Mouse (Mus musculus) cerebellum, adult 2 months (tissue): ENCODE data around the gene Capn15. TPM values are rescaled to one million over a fixed set of nuclear protein-coding genes. Genes with fewer than 3 reads are reported as not detected.
A peak's percentile ranks its signal among the peaks of the same experiment; 100 is the strongest.

Experiments used
- DNase-seq, 2 experiments: peaks; one replicate each; pipeline ENCODE4 v3.0.0; 2021
- H3K27ac ChIP-seq: fragments of 200-500 bp; 2 replicates; pipeline ENCODE4 v1.5.1; 2012; ENCODE audit warnings: low read length, control low read depth, inconsistent platforms; ENCODE audit not compliant: insufficient read depth
- H3K27me3 ChIP-seq: fragments of 200-500 bp; 2 replicates; pipeline ENCODE4 v1.6.1; 2012; ENCODE audit warnings: inconsistent platforms, mild to moderate bottlenecking, low read length, moderate library complexity; ENCODE audit not compliant: control insufficient read depth, insufficient read depth
- H3K4me1 ChIP-seq: fragments of 200-500 bp; 2 replicates; pipeline ENCODE4 v1.6.1; 2011; ENCODE audit warnings: low read length; ENCODE audit not compliant: control insufficient read depth, insufficient read depth
- H3K4me3 ChIP-seq: fragments of 200-500 bp; replicated peaks from 2 replicates; pipeline ENCODE3; 2011; ENCODE audit warnings: mild to moderate bottlenecking, low read depth, low read length, control low read depth; ENCODE audit not compliant: insufficient read depth
- CTCF ChIP-seq: fragments of 200-500 bp; IDR thresholded peaks from 2 replicates; pipeline ENCODE4 v1.5.1; 2011; ENCODE audit warnings: low read depth, mild to moderate bottlenecking, control low read depth, low read length, moderate library complexity, borderline replicate concordance; ENCODE audit not compliant: insufficient read depth
- POLR2A ChIP-seq: fragments of 200-500 bp; IDR thresholded peaks from 2 replicates; pipeline ENCODE4 v1.6.1; 2011; ENCODE audit warnings: low read length, control low read depth, borderline replicate concordance; ENCODE audit not compliant: insufficient read depth
- WGBS: fragments of 180-500 bp; shearing (Covaris S2); methylation state at CpG from one replicate; pipeline ENCODE4 v1.1.7; 2018; 5-methylcytosine and 5-hydroxymethylcytosine counted together
- polyA plus RNA-seq: library from polyadenylated mRNA; depleted of rRNA; stranded (reverse); fragments of >200 nt; gene quantifications from 2 replicates; pipeline ENCODE4 v1.2.3, GENCODE M21; 2012

Gene Capn15
- polyA plus RNA-seq, 1 experiment = 88.7 TPM

- no peak for TF ChIP-seq CTCF
- no peak for TF ChIP-seq POLR2A
- DNase-seq = no peak
- Histone ChIP-seq H3K4me3 (no peak overlapping the region), H3K27ac (peak overlapping the region; percentile 40), H3K4me1 (peaks cover 54% of the 10 kb centered on the region), H3K27me3 (no peaks in the 10 kb centered on the region)
- 58% methylated on average over 1 of the region's 1 CpGs for WGBS
Observed at GRCm38 (mm10) chr17:25968176-25968575, 17.4 kb downstream of the Capn15 start.

GRCm38 (mm10) chr17:25967652-25968051 is 17.9 kb downstream of the Capn15 start:
- DNase-seq = peak in 1 of 2 experiments; percentile 77
- TF ChIP-seq CTCF (no peak), POLR2A (no peak)
- H3K4me1 ChIP-seq = peaks cover 59% of the 10 kb centered on the region
- no peak overlapping the region for H3K4me3 ChIP-seq
- 13% methylated on average over 3 of the region's 3 CpGs for WGBS
- H3K27ac ChIP-seq = peak overlapping the region; percentile 72
- H3K27me3 ChIP-seq = no peaks in the 10 kb centered on the region

DNA sequence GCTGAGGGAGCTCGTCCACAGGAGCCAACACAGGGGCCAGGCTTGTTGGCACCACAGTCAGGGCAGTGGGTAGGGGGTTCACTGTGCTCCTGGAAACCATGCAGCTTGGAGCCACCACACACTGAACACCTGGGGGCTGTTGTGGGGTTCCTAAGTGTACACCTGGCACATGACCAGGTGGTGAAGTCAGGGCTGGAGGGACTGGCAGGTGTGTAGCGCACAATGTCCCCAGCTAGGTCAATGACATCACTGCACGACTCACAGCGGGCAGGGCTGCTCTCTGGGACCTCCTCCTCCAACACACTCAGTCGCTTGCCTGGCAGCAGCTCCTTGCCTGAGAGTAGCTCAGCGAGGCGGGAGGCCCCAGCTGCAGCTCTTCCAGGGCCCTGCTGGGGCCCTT is 21.3 kb downstream of the Capn15 start:
- Histone ChIP-seq H3K27ac (peak overlapping the region; percentile 10), H3K27me3 (no peaks in the 10 kb centered on the region), H3K4me1 (peaks cover 62% of the 10 kb centered on the region), H3K4me3 (no peak overlapping the region)
- WGBS = 12% methylated on average over 7 of the region's 7 CpGs
- TF ChIP-seq CTCF = no peak
- TF ChIP-seq POLR2A = 0 out of 2 replicates have a peak, but pooled peaks have one; percentile 14
- DNase-seq = peak; percentile 61 to 71

DNA sequence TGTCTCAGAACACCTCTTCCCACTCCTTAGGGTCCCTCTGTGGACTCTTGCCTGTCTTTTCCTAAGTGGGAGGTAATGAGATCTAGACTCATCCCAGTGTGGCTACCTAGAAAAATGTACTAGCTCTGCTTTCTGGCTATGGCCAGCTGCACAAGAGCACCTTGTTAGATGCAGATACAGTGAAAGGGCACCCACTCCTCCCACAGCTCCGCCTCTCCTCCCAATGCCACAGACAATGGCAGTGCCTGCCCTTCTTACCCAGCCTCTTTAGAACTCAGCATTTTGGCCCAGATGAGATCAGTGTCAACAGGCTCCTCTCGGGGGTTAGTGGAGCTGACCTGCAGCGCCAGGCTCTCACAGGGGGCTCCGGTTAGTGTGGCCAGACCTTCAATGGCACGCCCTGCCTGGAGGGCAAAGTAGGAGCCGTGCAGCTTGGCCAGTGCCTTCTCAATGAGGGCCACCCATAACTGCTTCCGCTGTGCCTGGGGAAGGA is 23.1 kb downstream of the Capn15 start:
- Histone ChIP-seq H3K4me1 (peaks cover 70% of the 10 kb centered on the region), H3K4me3 (no peak overlapping the region), H3K27ac (no peak overlapping the region), H3K27me3 (no peaks in the 10 kb centered on the region)
- TF ChIP-seq CTCF (no peak), POLR2A (no peak)
- 91% methylated on average over 7 of the region's 7 CpGs for WGBS
- no peak for DNase-seq

DNA sequence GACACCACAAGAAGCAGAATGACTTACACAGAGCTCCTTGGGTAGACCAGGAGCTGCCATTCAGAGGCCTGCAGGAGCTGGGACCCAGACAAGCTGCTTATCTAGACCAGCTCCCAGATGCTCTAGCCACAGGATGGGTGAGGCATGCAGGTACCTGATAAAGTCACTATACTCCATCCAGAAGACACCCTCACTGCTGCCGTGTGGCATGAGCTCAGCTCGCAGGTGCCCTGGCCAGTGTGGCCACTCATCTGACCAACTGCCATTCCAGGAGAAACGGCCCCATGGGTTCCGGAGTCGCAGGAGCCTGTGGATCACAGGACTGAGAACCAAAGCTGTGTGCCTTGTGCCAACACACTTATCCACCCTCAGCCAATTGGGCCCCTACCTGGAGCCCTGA is 24.0 kb downstream of the Capn15 start:
- TF ChIP-seq CTCF (no peak), POLR2A (no peak)
- Histone ChIP-seq H3K27ac (no peak overlapping the region), H3K4me3 (no peak overlapping the region), H3K4me1 (peaks cover 71% of the 10 kb centered on the region), H3K27me3 (no peaks in the 10 kb centered on the region)
- 91% methylated on average over 5 of the region's 5 CpGs for WGBS
- DNase-seq = no peak

DNA sequence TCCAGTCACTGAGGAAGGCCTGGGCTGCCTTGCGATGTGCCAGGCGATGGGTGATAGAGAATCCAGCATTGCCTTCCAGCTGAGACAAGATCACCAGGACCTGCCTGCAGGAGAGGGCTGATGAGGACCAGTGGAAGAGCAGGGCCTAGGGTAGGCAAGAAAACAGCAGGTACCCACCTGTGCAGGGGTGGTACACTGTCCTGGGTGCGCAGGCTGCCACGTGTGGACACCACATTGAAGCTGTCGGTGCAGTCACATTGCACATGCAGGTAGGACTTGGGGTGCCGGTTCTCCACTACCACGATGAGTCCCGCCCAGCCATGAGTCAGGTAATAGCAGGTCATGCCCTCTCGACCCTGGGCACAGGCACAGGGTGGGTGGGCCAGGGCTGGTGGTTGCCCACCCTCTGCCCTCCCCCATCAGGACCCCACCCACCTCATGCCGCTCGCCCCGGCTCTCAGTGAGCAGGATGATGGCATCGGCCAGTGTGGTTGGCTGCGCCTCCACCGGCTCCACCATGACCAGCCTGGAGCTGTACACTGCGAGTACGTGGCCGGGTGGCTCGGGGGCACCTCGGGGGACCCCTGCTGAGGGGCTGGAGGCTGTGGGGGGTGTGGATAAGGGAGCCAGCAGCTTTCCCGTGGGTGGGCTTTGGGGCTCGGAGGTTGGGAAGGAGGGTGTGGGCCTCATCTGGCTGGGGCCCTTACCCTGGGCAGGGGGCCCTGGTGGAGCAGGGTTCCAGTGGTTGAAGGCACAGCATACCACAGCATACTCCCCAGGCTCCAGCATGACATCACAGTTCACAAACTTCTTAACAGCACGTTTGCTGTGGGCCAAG is 25.7 kb downstream of the Capn15 start:
- Histone ChIP-seq H3K27me3 (no peaks in the 10 kb centered on the region), H3K4me3 (no peak overlapping the region), H3K4me1 (peaks cover 76% of the 10 kb centered on the region), H3K27ac (no peak overlapping the region)
- WGBS = 74% methylated on average over 23 of the region's 23 CpGs
- no peak for DNase-seq
- TF ChIP-seq CTCF (no peak), POLR2A (no peak)

DNA sequence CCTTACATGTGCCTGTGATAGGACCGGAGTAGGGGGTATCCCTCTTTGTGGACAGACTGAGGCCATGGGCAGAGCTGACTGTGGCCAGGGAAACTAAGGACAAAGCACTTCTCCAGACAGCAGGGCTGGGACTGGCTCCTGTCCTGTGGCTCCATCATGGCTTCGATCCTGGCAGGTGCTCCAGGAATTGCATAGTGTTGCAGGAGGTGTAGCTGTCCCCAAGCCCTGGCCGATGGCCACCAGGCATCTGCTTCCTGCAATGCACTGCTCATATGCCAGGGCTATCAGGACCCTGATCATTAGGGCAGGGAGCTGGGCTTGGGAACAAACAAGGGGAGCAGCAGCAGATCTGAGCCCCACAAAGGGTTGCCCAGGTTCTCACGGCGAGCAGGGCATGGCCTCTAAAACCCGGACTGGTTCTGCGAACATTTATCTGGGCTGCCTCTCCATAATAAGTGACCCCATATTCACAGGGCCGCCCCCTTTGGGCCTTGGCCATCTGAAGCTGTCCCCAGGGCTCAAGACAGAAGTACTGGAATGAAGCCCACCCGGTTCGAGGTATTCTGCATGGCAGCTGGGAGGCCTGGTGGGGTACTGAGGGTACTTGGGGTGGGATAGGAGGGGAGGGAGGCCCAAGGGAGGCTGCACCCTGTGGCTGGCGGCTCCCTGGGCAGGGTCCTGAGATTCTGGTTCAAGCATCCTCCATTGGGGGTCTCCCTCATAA is 26.7 kb downstream of the Capn15 start:
- Histone ChIP-seq H3K4me3 (no peak overlapping the region), H3K27ac (peak overlapping the region; percentile 40; the same call in 1 of the 2 replicates), H3K4me1 (peaks cover 72% of the 10 kb centered on the region), H3K27me3 (no peaks in the 10 kb centered on the region)
- TF ChIP-seq POLR2A (no peak), CTCF (no peak)
- DNase-seq = peak; percentile 65
- WGBS = 34% methylated on average over 11 of the region's 11 CpGs

GRCm38 (mm10) chr17:25957586-25958051 is 28.0 kb downstream of the Capn15 start:
- 17% methylated on average over 14 of the region's 14 CpGs for WGBS
- peak; percentile 50 to 60 for DNase-seq
- Histone ChIP-seq H3K4me1 (peaks cover 70% of the 10 kb centered on the region), H3K4me3 (no peak overlapping the region), H3K27ac (peak overlapping the region; percentile 10), H3K27me3 (no peaks in the 10 kb centered on the region)
- TF ChIP-seq CTCF (no peak), POLR2A (no peak)
